23 mouse cellular contexts compared by ENCODE assay signal in the genomic region with DNA sequence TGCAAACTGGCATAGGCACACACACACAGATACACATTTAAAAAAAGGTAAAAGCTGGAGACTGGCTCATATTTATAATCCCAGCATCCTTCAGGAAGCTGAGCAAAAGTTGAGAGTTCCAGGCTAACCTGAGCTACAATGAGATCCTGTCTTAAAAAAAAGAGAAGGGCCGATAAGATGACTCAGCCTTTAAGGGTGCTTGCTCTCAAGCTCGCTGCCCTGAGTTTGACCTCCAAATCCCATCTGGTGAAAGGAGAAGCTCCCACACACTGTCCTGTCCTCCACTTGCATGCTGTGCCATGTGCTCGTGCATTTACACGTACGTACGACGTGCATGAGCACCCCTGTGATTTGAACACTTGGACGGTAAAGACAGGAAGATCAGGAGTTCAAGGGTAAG. TPM values are rescaled to one million over a fixed set of nuclear protein-coding genes. Genes with fewer than 3 reads are reported as not detected.
DNase-seq lines count a peak whose midpoint lies in the region; ATAC-seq and TF ChIP-seq lines count a peak whose summit lies in the region.
"Had no signal": no experiment of that assay in that cellular context is flagged by ENCODE, and none has a peak within 500 bp of the region (broad histone marks: within the 10 kb centered on the region; RNA-seq: fewer than 3 reads in every experiment).

No protein-coding gene starts in this region.

- peaks cover 68% of the 10 kb centered on the region for H3K4me1 ChIP-seq in liver, embryonic 12.5 days
- peaks cover 21% of the 10 kb centered on the region for H3K4me1 ChIP-seq in liver, postnatal 0 days (ENCODE audit: insufficient read depth)
- peaks cover 0 to 13% of the 10 kb centered on the region in 2 experiments; a peak in 2 of 4 replicates for H3K4me1 ChIP-seq in ES-E14 (ENCODE audit: control insufficient read depth in 2 of 2, insufficient read depth in 2 of 2, low read length in 2 of 2, poor library complexity in 1 of 2)
- H3K4me1 ChIP-seq in liver, embryonic 15.5 days (replicated peaks): peaks cover 72% of the 10 kb centered on the region
- H3K4me1 ChIP-seq in hindbrain, embryonic 11.5 days (replicated peaks; ENCODE audit: control insufficient read depth, insufficient read depth, low read length): 0 out of 2 replicates have a peak, but pooled peaks cover 5% of the 10 kb centered on the region

- H3K4me3 ChIP-seq in liver, embryonic 12.5 days: no peak overlapping the region
- H3K4me3 ChIP-seq in liver, postnatal 0 days (ENCODE audit: low read depth, low read length): no peak overlapping the region
- no peak overlapping the region for H3K4me3 ChIP-seq in ES-E14 (ENCODE audit: insufficient read depth in 1 of 2, low read depth in 1 of 2, low read length in 2 of 2, poor library complexity in 1 of 2, severe bottlenecking in 1 of 2)
- H3K4me3 ChIP-seq in liver, embryonic 15.5 days (replicated peaks): no peak overlapping the region
- no peak overlapping the region for H3K4me3 ChIP-seq in hindbrain, embryonic 11.5 days (ENCODE audit: low read depth, low read length)

- peaks cover 66% of the 10 kb centered on the region for H3K36me3 ChIP-seq in liver, embryonic 12.5 days
- H3K36me3 ChIP-seq in liver, postnatal 0 days (replicated peaks; ENCODE audit: insufficient read depth, low read length): peaks cover 23% of the 10 kb centered on the region
- H3K36me3 ChIP-seq in ES-E14 (ENCODE audit: control insufficient read depth, insufficient read depth, low read length, poor library complexity, severe bottlenecking): peaks cover 9% of the 10 kb centered on the region
- H3K36me3 ChIP-seq in liver, embryonic 15.5 days (replicated peaks): peaks cover 56% of the 10 kb centered on the region
- H3K36me3 ChIP-seq in hindbrain, embryonic 11.5 days (ENCODE audit: control insufficient read depth, insufficient read depth, low read length): no peaks in the 10 kb centered on the region
- H3K36me3 ChIP-seq: embryonic facial prominence, embryonic 12.5 days; heart, embryonic 13.5 days had no signal

- H3K27ac ChIP-seq in liver, embryonic 12.5 days: peak overlapping the region; percentile 90
- H3K27ac ChIP-seq in liver, postnatal 0 days (ENCODE audit: low read depth): no peak overlapping the region
- no peak overlapping the region for H3K27ac ChIP-seq in ES-E14 (ENCODE audit: insufficient read depth, low read depth, low read length, poor library complexity, severe bottlenecking)
- peak overlapping the region; percentile 88 for H3K27ac ChIP-seq in liver, embryonic 15.5 days (replicated peaks)
- no peak overlapping the region for H3K27ac ChIP-seq in hindbrain, embryonic 11.5 days (ENCODE audit: low read depth, low read length)
- H3K27ac ChIP-seq: forebrain, embryonic 15.5 days; hindbrain, embryonic 13.5 days; hindbrain, postnatal 0 days had no signal

- peak overlapping the region; percentile 93 for H3K4me2 ChIP-seq in liver, embryonic 12.5 days
- no peak overlapping the region for H3K4me2 ChIP-seq in liver, postnatal 0 days (ENCODE audit: low read depth, low read length)
- peak overlapping the region; percentile 88; the same call in 1 of the 2 replicates for H3K4me2 ChIP-seq in liver, embryonic 15.5 days
- no peak overlapping the region for H3K4me2 ChIP-seq in hindbrain, embryonic 11.5 days (replicated peaks; ENCODE audit: low read depth, low read length)

- peaks cover 25% of the 10 kb centered on the region for H3K27me3 ChIP-seq in liver, embryonic 12.5 days (replicated peaks)
- H3K27me3 ChIP-seq in liver, postnatal 0 days (ENCODE audit: insufficient read depth, low read length): peaks cover 10% of the 10 kb centered on the region
- H3K27me3 ChIP-seq in liver, embryonic 15.5 days: peaks cover 17% of the 10 kb centered on the region
- peaks cover 29% of the 10 kb centered on the region for H3K27me3 ChIP-seq in hindbrain, embryonic 11.5 days (ENCODE audit: control insufficient read depth, insufficient read depth, low read length)

- TF ChIP-seq CTCF in liver, postnatal 0 days (IDR thresholded peaks at IDR 0.05; ENCODE audit: low read depth): no peak

- H3K9ac ChIP-seq in liver, embryonic 12.5 days: no peak overlapping the region
- H3K9ac ChIP-seq in liver, postnatal 0 days (replicated peaks): no peak overlapping the region
- H3K9ac ChIP-seq in ES-E14 (ENCODE audit: insufficient read depth, low read depth, low read length, poor library complexity, severe bottlenecking): no peak overlapping the region; the same call in 1 of the 2 replicates
- H3K9ac ChIP-seq in liver, embryonic 15.5 days: no peak overlapping the region
- H3K9ac ChIP-seq in hindbrain, embryonic 11.5 days (ENCODE audit: low read depth, low read length): no peak overlapping the region
- H3K9ac ChIP-seq: embryonic facial prominence, embryonic 12.5 days; hindbrain, embryonic 13.5 days had no signal

- no peak for ATAC-seq in liver, embryonic 12.5 days
- no peak for ATAC-seq in liver, postnatal 0 days
- no peak for ATAC-seq in liver, embryonic 15.5 days (ENCODE audit: insufficient read depth)
- no peak for ATAC-seq in hindbrain, embryonic 11.5 days (ENCODE audit: low FRiP score)
- ATAC-seq: forebrain, embryonic 15.5 days; hindbrain, postnatal 0 days had no signal

- DNase-seq in liver, postnatal 0 days: no peak
- DNase-seq in 416B (ENCODE audit: low read depth) (peak; percentile 39), ES-E14 (ENCODE audit: low read depth, low spot score) (no peak), adipocyte (ENCODE audit: low spot score) (no peak)
- no peak for DNase-seq in hindbrain, embryonic 11.5 days (ENCODE audit: low spot score)
- DNase-seq in adrenal gland, adult 2 months: no peak
- DNase-seq: adrenal gland, postnatal 25 days; cerebellum, adult 8-10 months; gastrocnemius, postnatal 36 days; heart, adult 11 months; heart, postnatal 36 days; kidney, adult 11 months had no signal

- WGBS in liver, embryonic 12.5 days (ENCODE audit: insufficient replicate concordance): 62% methylated on average over 8 of the region's 8 CpGs
- WGBS in liver, postnatal 0 days (ENCODE audit: insufficient replicate concordance): 70% methylated on average over 8 of the region's 8 CpGs
- WGBS in liver, embryonic 15.5 days (ENCODE audit: insufficient replicate concordance): 54% methylated on average over 8 of the region's 8 CpGs
- 80% methylated on average over 8 of the region's 8 CpGs for WGBS in hindbrain, embryonic 11.5 days

- TF ChIP-seq EP300 in liver, postnatal 0 days (IDR thresholded peaks at IDR 0.05; ENCODE audit: low read depth): no peak

- H3K9me3 ChIP-seq in liver, embryonic 12.5 days (replicated peaks): no peaks in the 10 kb centered on the region
- H3K9me3 ChIP-seq in liver, postnatal 0 days (ENCODE audit: low read length): no peaks in the 10 kb centered on the region
- H3K9me3 ChIP-seq in ES-E14 (ENCODE audit: control insufficient read depth, insufficient read depth, low read depth, low read length): no peaks in the 10 kb centered on the region
- H3K9me3 ChIP-seq in liver, embryonic 15.5 days (replicated peaks): no peaks in the 10 kb centered on the region
- H3K9me3 ChIP-seq in hindbrain, embryonic 11.5 days (ENCODE audit: control insufficient read depth, low read length): no peaks in the 10 kb centered on the region
- H3K9me3 ChIP-seq: embryonic facial prominence, embryonic 12.5 days; forebrain, embryonic 15.5 days; heart, embryonic 13.5 days; hindbrain, embryonic 13.5 days had no signal

- in situ Hi-C loops in ES-E14 (cut with MboI; ENCODE audit: low sequenced_read_pairs in 2 of 2, unreplicated experiment in 2 of 2): no loop called here

RNA-seq across cellular contexts. Expression of a gene that starts 0.9 kb away (rescaled TPM):
- 10.8 and 11.4 TPM in 2 replicates for polyA plus RNA-seq in liver, embryonic 12.5 days (2016; fragmentation: Nextera tagmentation; extraction: Ambion mirVana)
- 15.4 and 16.0 TPM in 2 replicates for polyA plus RNA-seq in liver, postnatal 0 days (2015; fragmentation: Nextera tagmentation; extraction: Ambion mirVana)
- 23.7 and 29.5 TPM in 2 replicates for total RNA-seq in ES-E14 (2012; rRNA removed)
- 11.4 and 12.7 TPM in 2 replicates for polyA plus RNA-seq in liver, embryonic 15.5 days (2015; fragmentation: Nextera tagmentation; extraction: Ambion mirVana)
- polyA plus RNA-seq in hindbrain, embryonic 11.5 days (2014; fragmentation: Nextera tagmentation; extraction: Ambion mirVana): 5.8 and 6.4 TPM in 2 replicates
- total RNA-seq in adrenal gland, adult 2 months (2021): 10 to 100 TPM; 10.9 to 17.5 TPM
- 12.1 and 13.3 TPM in 2 replicates for polyA plus RNA-seq in adrenal gland, adult 2 months (2012; rRNA removed)

RNA-seq across cellular contexts. Expression of a gene that starts 5.8 kb away (rescaled TPM):
- polyA plus RNA-seq in liver, embryonic 12.5 days (2016; fragmentation: Nextera tagmentation; extraction: Ambion mirVana): 517 and 552 TPM in 2 replicates
- 133 and 149 TPM in 2 replicates for polyA plus RNA-seq in liver, postnatal 0 days (2015; fragmentation: Nextera tagmentation; extraction: Ambion mirVana)
- 0.31 and 0.53 TPM in 2 replicates for total RNA-seq in ES-E14 (2012; rRNA removed)
- polyA plus RNA-seq in liver, embryonic 15.5 days (2015; fragmentation: Nextera tagmentation; extraction: Ambion mirVana): 443 and 534 TPM in 2 replicates
- polyA plus RNA-seq in hindbrain, embryonic 11.5 days (2014; fragmentation: Nextera tagmentation; extraction: Ambion mirVana): 12.0 and 14.8 TPM in 2 replicates
- under 1 TPM; 0.17 to 0.23 TPM for total RNA-seq in adrenal gland, adult 2 months (2021)
- polyA plus RNA-seq in adrenal gland, adult 2 months (2012; rRNA removed): 0.41 and 0.61 TPM in 2 replicates
- total RNA-seq: adrenal gland, adult 18-20 months; gastrocnemius, adult 8-10 months; gastrocnemius, postnatal 36 days; heart, postnatal 36 days had no signal

RNA-seq across cellular contexts. Expression of a gene that starts 13.8 kb away (rescaled TPM):
- 41.1 and 44.3 TPM in 2 replicates for polyA plus RNA-seq in liver, embryonic 12.5 days (2016; fragmentation: Nextera tagmentation; extraction: Ambion mirVana)
- polyA plus RNA-seq in liver, postnatal 0 days (2015; fragmentation: Nextera tagmentation; extraction: Ambion mirVana): 139 and 141 TPM in 2 replicates
- 36.3 and 57.2 TPM in 2 replicates for total RNA-seq in ES-E14 (2012; rRNA removed)
- 55.1 and 67.9 TPM in 2 replicates for polyA plus RNA-seq in liver, embryonic 15.5 days (2015; fragmentation: Nextera tagmentation; extraction: Ambion mirVana)
- 29.2 and 30.5 TPM in 2 replicates for polyA plus RNA-seq in hindbrain, embryonic 11.5 days (2014; fragmentation: Nextera tagmentation; extraction: Ambion mirVana)
- total RNA-seq in adrenal gland, adult 2 months (2021): 10 to 100 TPM; 50.1 to 59.0 TPM
- 652 and 657 TPM in 2 replicates for polyA plus RNA-seq in adrenal gland, adult 2 months (2012; rRNA removed)

RNA-seq across cellular contexts. Expression of a gene that starts 29.7 kb away (rescaled TPM):
- polyA plus RNA-seq in liver, embryonic 12.5 days (2016; fragmentation: Nextera tagmentation; extraction: Ambion mirVana): 0.18 TPM in 2 replicates
- polyA plus RNA-seq in liver, postnatal 0 days (2015; fragmentation: Nextera tagmentation; extraction: Ambion mirVana): 0.07 TPM in 1 of 2 replicates, not detected in the other
- 1.4 and 2.5 TPM in 2 replicates for total RNA-seq in ES-E14 (2012; rRNA removed)
- polyA plus RNA-seq in liver, embryonic 15.5 days (2015; fragmentation: Nextera tagmentation; extraction: Ambion mirVana): 0.06 and 0.23 TPM in 2 replicates
- polyA plus RNA-seq in hindbrain, embryonic 11.5 days (2014; fragmentation: Nextera tagmentation; extraction: Ambion mirVana): 10.2 and 11.4 TPM in 2 replicates
- 1 to 10 TPM; 1.5 to 2.8 TPM for total RNA-seq in adrenal gland, adult 2 months (2021)
- polyA plus RNA-seq in adrenal gland, adult 2 months (2012; rRNA removed): 3.7 and 4.4 TPM in 2 replicates
- total RNA-seq: gastrocnemius, postnatal 36 days had no signal
- polyA plus RNA-seq: C2C12; heart, postnatal 0 days had no signal

RNA-seq across cellular contexts. Expression of a gene that starts 35.6 kb away (rescaled TPM):
- polyA plus RNA-seq in liver, embryonic 12.5 days (2016; fragmentation: Nextera tagmentation; extraction: Ambion mirVana): 110 TPM in 2 replicates
- polyA plus RNA-seq in liver, postnatal 0 days (2015; fragmentation: Nextera tagmentation; extraction: Ambion mirVana): 30.6 and 31.2 TPM in 2 replicates
- total RNA-seq in ES-E14 (2012; rRNA removed): 34.7 and 42.3 TPM in 2 replicates
- 50.1 and 55.0 TPM in 2 replicates for polyA plus RNA-seq in liver, embryonic 15.5 days (2015; fragmentation: Nextera tagmentation; extraction: Ambion mirVana)
- polyA plus RNA-seq in hindbrain, embryonic 11.5 days (2014; fragmentation: Nextera tagmentation; extraction: Ambion mirVana): 51.1 and 57.8 TPM in 2 replicates
- 1 to 10 TPM; 8.0 to 8.7 TPM for total RNA-seq in adrenal gland, adult 2 months (2021)
- 0.80 and 2.1 TPM in 2 replicates for polyA plus RNA-seq in adrenal gland, adult 2 months (2012; rRNA removed)

Comparison
In these comparisons a context has a peak if more than half of its experiments do, and no peak if none do; other contexts are left out.
1. H3K27ac ChIP-seq: peak in liver, embryonic 12.5 days (single experiment) and liver, embryonic 15.5 days (single experiment); none in liver, postnatal 0 days (single experiment), ES-E14 (single experiment) and hindbrain, embryonic 11.5 days (single experiment).
2. H3K4me2 ChIP-seq: peak in liver, embryonic 12.5 days (single experiment) and liver, embryonic 15.5 days (single experiment); none in liver, postnatal 0 days (single experiment) and hindbrain, embryonic 11.5 days (single experiment).